Comparison of ENCODE assay signal across 9 mouse cellular contexts in genomic region chr16:23270913-23271253, GRCm38 (mm10). TPM values are rescaled to one million over a fixed set of nuclear protein-coding genes. Genes with fewer than 3 reads are reported as not detected.
DNase-seq lines count a peak whose midpoint lies in the region; ATAC-seq and TF ChIP-seq lines count a peak whose summit lies in the region.
"Had no signal": no experiment of that assay in that cellular context is flagged by ENCODE, and none has a peak within 500 bp of the region (broad histone marks: within the 10 kb centered on the region; RNA-seq: fewer than 3 reads in every experiment).

No protein-coding gene starts in this region.

- H3K4me1 ChIP-seq in cerebellum, adult 2 months (ENCODE audit: control insufficient read depth, insufficient read depth, low read length), result peaks cover 4% of the 10 kb centered on the region; the same call in 1 of the 2 replicates
- H3K4me1 ChIP-seq in testis, adult 2 months (ENCODE audit: control insufficient read depth, insufficient read depth, low read length), result peaks cover 4% of the 10 kb centered on the region
- peaks cover 40% of the 10 kb centered on the region for H3K4me1 ChIP-seq in limb, embryonic 15.5 days

- H3K36me3 ChIP-seq in testis, adult 2 months (ENCODE audit: control insufficient read depth, insufficient read depth, low read length), result no peaks in the 10 kb centered on the region
- H3K36me3 ChIP-seq in limb, embryonic 15.5 days, result no peaks in the 10 kb centered on the region

- peak overlapping the region; percentile 42; the same call in 1 of the 2 replicates for H3K27ac ChIP-seq in cerebellum, adult 2 months (ENCODE audit: insufficient read depth, low read length)
- H3K27ac ChIP-seq in testis, adult 2 months (ENCODE audit: control insufficient read depth, insufficient read depth, low read depth, low read length), result peak overlapping the region; percentile 79
- H3K27ac ChIP-seq in limb, embryonic 15.5 days, result peak overlapping the region; percentile 33; the same call in 1 of the 2 replicates

- DNase-seq in cerebellum, adult 2 months, result no peak
- DNase-seq in cerebellum, adult 9-10 months, result no peak
- DNase-seq in testis, postnatal 10 days (ENCODE audit: low spot score), result no peak
- no peak for DNase-seq in ovary, postnatal 36 days (ENCODE audit: low spot score)
- no peak for DNase-seq in spleen, postnatal 10 days (ENCODE audit: low spot score in 2 of 2)
- DNase-seq in urinary bladder, postnatal 14 days (ENCODE audit: low spot score), result no peak
- DNase-seq: cerebellum, adult 9-11 months had no signal

- no peak overlapping the region for H3K4me2 ChIP-seq in limb, embryonic 15.5 days

- no peaks in the 10 kb centered on the region for H3K27me3 ChIP-seq in cerebellum, adult 2 months (ENCODE audit: control insufficient read depth, insufficient read depth, low read length)
- H3K27me3 ChIP-seq in testis, adult 2 months (ENCODE audit: control insufficient read depth, insufficient read depth, low read length), result no peaks in the 10 kb centered on the region
- no peaks in the 10 kb centered on the region for H3K27me3 ChIP-seq in limb, embryonic 15.5 days

- TF ChIP-seq CTCF in cerebellum, adult 2 months (IDR thresholded peaks at IDR 0.05; ENCODE audit: borderline replicate concordance, insufficient read depth, low read depth, low read length), result no peak
- TF ChIP-seq CTCF in testis, adult 2 months (IDR thresholded peaks at IDR 0.05; ENCODE audit: control insufficient read depth, insufficient read depth, insufficient replicate concordance, low read depth, low read length), result no peak

- ATAC-seq in limb, embryonic 15.5 days (ENCODE audit: insufficient number of reproducible peaks, low FRiP score, low TSS enrichment, low read depth), result 0 out of 2 replicates have a peak, but pooled peaks have one; percentile 21

- WGBS in cerebellum, adult 2 months, result 36% methylated on average over 3 of the region's 3 CpGs
- 19% methylated on average over 3 of the region's 3 CpGs for WGBS in limb, embryonic 15.5 days

- no peaks in the 10 kb centered on the region for H3K9me3 ChIP-seq in limb, embryonic 15.5 days

- H3K4me3 ChIP-seq in cerebellum, adult 2 months (replicated peaks; ENCODE audit: insufficient read depth, low read depth, low read length), result no peak overlapping the region
- H3K4me3 ChIP-seq in testis, adult 2 months (ENCODE audit: control insufficient read depth, low read depth, low read length), result no peak overlapping the region
- no peak overlapping the region for H3K4me3 ChIP-seq in limb, embryonic 15.5 days

- no peak overlapping the region for H3K9ac ChIP-seq in limb, embryonic 15.5 days

- TF ChIP-seq POLR2A in cerebellum, adult 2 months (IDR thresholded peaks at IDR 0.05; ENCODE audit: borderline replicate concordance, insufficient read depth, low read length), result no peak
- no peak for TF ChIP-seq POLR2A in testis, adult 2 months (IDR thresholded peaks at IDR 0.05; ENCODE audit: control insufficient read depth, low read depth, low read length)

RNA-seq across cellular contexts. Expression of gene St6gal1, which starts 46.3 kb away (rescaled TPM):
- polyA plus RNA-seq in cerebellum, adult 2 months (2012; rRNA removed), result 11.2 and 11.5 TPM in 2 replicates
- polyA plus RNA-seq in testis, adult 2 months (2012; rRNA removed), result 3.6 and 4.2 TPM in 2 replicates
- polyA plus RNA-seq in limb, embryonic 15.5 days (2015; fragmentation: Nextera tagmentation; extraction: Ambion mirVana), result 13.6 and 13.7 TPM in 2 replicates
